Mouse (Mus musculus) CH12.LX (cell line): ENCODE measurements around the gene Cphx3. TPM values are rescaled to one million over a fixed set of nuclear protein-coding genes. Genes with fewer than 3 reads are reported as not detected.
"Not testable (repeated sequence)": the region's sequence is repeated elsewhere in the genome, so short reads cannot be mapped to it uniquely, and the experiment has no call there.

Experiments
- DNase-seq: peaks from one replicate; pipeline ENCODE4 v3.0.0-alpha.2; 2013; ENCODE audit errors: extremely low read depth
- H3K27ac ChIP-seq: 2 replicates; pipeline ENCODE4 v1.5.1; 2012; ENCODE audit warnings: low read depth, mild to moderate bottlenecking, control low read depth, moderate library complexity; ENCODE audit not compliant: insufficient read depth
- H3K27me3 ChIP-seq: replicated peaks from 2 replicates; pipeline ENCODE3; 2012; ENCODE audit warnings: inconsistent platforms
- H3K36me3 ChIP-seq, 2 experiments: replicated peaks in 1 of 2; 2 replicates each; pipeline versions ENCODE3 to v1.6.1; 2012; ENCODE audit warnings: inconsistent platforms in 1 of 2, low read length in 1 of 2, mild to moderate bottlenecking in 1 of 2, mixed read lengths in 1 of 2, moderate library complexity in 1 of 2; ENCODE audit not compliant: control insufficient read depth in 1 of 2, insufficient read depth in 1 of 2
- H3K4me1 ChIP-seq, 2 experiments: 2 replicates each; pipeline ENCODE4 v1.6.1; 2012; ENCODE audit warnings: inconsistent platforms in 1 of 2, moderate library complexity in 1 of 2; ENCODE audit not compliant: insufficient read depth in 2 of 2, control insufficient read depth in 1 of 2
- H3K4me2 ChIP-seq: 2 replicates; pipeline ENCODE4 v1.6.1; 2012; ENCODE audit warnings: low read depth, mild to moderate bottlenecking, control low read depth; ENCODE audit not compliant: poor library complexity, insufficient read depth, severe bottlenecking
- H3K4me3 ChIP-seq, 3 experiments: fragments of 150-350 bp in 1 of 3; sonication (generic) in 1 of 3; replicated peaks in 1 of 3; 2 replicates each; pipeline versions ENCODE3 to v1.5.1; 2011 to 2012; ENCODE audit warnings: low read depth in 2 of 3, low read length in 2 of 3, mild to moderate bottlenecking in 2 of 3, moderate library complexity in 2 of 3, control low read depth in 1 of 3, improper control_type of control experiment in 1 of 3, inconsistent platforms in 1 of 3, mixed read lengths in 1 of 3; ENCODE audit not compliant: poor library complexity in 1 of 3
- H3K79me2 ChIP-seq: replicated peaks from 2 replicates; pipeline ENCODE4 v1.6.1; 2012; ENCODE audit warnings: mild to moderate bottlenecking, moderate library complexity; ENCODE audit not compliant: control insufficient read depth, poor library complexity, insufficient read depth, severe bottlenecking; ENCODE audit errors: extremely low read depth
- H3K9ac ChIP-seq: 2 replicates; pipeline ENCODE4 v1.6.1; 2012; ENCODE audit warnings: low read depth, mild to moderate bottlenecking, control low read depth, moderate library complexity; ENCODE audit not compliant: insufficient read depth
- H3K9me3 ChIP-seq: replicated peaks from 2 replicates; pipeline ENCODE3; 2012; ENCODE audit warnings: low read length, inconsistent platforms, mixed read lengths
- dilution Hi-C: fragments of 300-500 bp; cut with MboI; formaldehyde crosslinking; loops from 2 replicates; pipeline ENCODE4 v1.14.3; 2020; ENCODE audit warnings: low sequenced_read_pairs; ENCODE audit not compliant: extremely low pct_unique_long_range_greater_than_20kb, extremely low pct_ligation_motif_present
- in situ Hi-C: fragments of 300-500 bp; cut with MboI; formaldehyde crosslinking; loops from 3 replicates; pipeline ENCODE4 v1.14.3; 2019; ENCODE audit warnings: low sequenced_read_pairs, low pct_ligation_motif_present, low pct_unique_long_range_greater_than_20kb, mixed read lengths
- polyA plus RNA-seq: library from polyadenylated mRNA; unstranded; fragments of >175 nt; gene quantifications from 2 replicates; pipeline ENCODE4 v1.2.1, GENCODE M21; 2012; ENCODE audit warnings: low read depth; ENCODE audit not compliant: insufficient read length
- total RNA-seq, 2 experiments: library from RNA; depleted of rRNA; stranded (reverse); fragments of 300-350 nt in 1 of 2; fragments of >200 nt in 1 of 2; gene quantifications; 2 replicates each; pipeline ENCODE4 v1.2.3; 2012 to 2014

Gene Cphx3
- total and polyA plus RNA-seq, 3 experiments, result not detected

DNA sequence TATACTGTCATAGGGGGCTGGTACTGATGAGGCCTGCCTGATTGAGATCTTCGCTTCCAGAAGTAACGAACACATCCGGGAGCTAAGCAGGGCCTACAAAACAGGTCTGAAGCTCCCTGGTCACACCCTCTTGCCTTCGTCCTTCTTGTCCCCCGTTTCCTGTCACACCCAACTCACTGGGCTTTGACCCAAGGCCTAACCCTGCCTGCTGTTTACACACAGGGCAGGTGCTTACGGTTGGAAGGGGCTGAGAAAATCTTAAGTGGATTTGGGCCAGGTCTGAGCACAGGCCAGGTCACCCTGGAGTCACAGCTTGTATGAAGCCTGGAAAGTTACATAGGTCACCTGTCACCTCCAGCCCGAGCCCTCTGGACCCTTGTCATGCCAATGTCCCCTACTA is 73.9 kb downstream of the Cphx3 start:
- H3K79me2 ChIP-seq, DNase-seq, H3K27me3 ChIP-seq, H3K36me3 ChIP-seq, H3K9ac ChIP-seq, dilution Hi-C loops, H3K4me3 ChIP-seq, H3K4me2 ChIP-seq, H3K4me1 ChIP-seq, in situ Hi-C loops, H3K9me3 ChIP-seq, H3K27ac ChIP-seq: not testable (repeated sequence)

DNA sequence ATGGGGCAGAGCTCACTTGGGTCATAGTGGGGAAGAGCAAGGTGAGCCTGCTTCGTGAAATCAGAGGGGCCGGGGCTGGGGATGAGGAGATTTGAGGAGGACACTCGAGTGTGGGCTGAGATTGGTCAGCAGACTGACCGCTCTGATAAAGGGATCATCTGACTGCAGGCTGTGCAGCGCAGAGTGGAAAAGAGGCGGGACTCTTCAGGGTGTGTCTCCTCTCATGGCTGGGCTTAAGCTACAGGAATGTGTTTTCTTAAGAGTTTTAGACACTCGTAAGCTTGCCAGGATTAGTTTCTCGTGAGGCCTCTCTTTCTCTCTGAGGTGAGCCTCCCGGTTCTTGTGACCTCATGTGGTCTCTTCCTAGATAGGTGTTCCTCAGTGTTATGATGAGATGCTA is 79.1 kb downstream of the Cphx3 start:
- H3K4me3 ChIP-seq, H3K4me1 ChIP-seq, H3K79me2 ChIP-seq, H3K4me2 ChIP-seq, DNase-seq, H3K27ac ChIP-seq, H3K27me3 ChIP-seq, in situ Hi-C loops, H3K9ac ChIP-seq, H3K9me3 ChIP-seq, dilution Hi-C loops, H3K36me3 ChIP-seq: not testable (repeated sequence)

DNA sequence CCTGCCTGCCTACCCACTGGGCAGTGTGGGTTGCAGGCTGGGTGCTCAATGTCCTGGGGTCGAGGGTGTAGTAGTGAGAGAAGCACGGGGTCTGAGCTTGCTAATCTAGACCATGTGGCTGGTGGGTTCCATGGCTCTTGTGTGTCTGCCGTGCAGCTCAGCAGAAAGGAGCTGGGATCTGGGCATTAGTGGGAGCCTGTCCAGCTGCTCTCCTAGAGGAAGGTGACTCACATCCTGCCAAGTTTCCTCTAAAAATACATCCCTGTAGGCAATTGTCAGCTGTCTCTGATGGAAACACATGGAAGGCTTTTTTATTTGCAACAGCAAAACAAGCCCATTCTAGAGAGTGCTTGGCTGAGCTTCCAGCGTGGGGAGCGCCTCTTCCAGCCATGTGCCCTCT is 80.3 kb downstream of the Cphx3 start:
- H3K27ac ChIP-seq, H3K4me1 ChIP-seq, H3K4me3 ChIP-seq, dilution Hi-C loops, H3K4me2 ChIP-seq, in situ Hi-C loops, H3K27me3 ChIP-seq, H3K36me3 ChIP-seq, DNase-seq, H3K79me2 ChIP-seq, H3K9me3 ChIP-seq, H3K9ac ChIP-seq: not testable (repeated sequence)

DNA sequence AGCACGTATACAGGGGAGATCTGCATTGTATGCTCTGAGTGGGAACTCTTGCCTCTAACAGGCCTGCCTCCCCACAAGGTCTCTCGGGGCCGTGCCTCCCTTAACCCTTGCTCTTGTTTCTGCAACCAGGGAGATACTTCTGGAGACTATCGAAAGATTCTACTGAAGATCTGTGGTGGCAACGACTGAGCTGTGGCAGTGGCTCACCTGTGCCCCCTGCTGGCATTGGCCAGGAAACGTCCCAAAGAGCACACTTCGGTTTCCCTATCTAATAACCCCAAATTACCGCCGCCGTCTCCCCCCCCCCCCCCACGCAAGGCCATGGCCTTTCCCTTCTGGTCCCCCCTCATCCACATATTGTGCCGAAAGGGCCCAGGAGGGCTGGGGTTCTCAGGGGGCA is 83.2 kb downstream of the Cphx3 start:
- H3K27me3 ChIP-seq, H3K4me2 ChIP-seq, H3K9me3 ChIP-seq, dilution Hi-C loops, H3K79me2 ChIP-seq, DNase-seq, H3K27ac ChIP-seq, H3K36me3 ChIP-seq, H3K9ac ChIP-seq, H3K4me1 ChIP-seq, in situ Hi-C loops, H3K4me3 ChIP-seq: not testable (repeated sequence)

DNA sequence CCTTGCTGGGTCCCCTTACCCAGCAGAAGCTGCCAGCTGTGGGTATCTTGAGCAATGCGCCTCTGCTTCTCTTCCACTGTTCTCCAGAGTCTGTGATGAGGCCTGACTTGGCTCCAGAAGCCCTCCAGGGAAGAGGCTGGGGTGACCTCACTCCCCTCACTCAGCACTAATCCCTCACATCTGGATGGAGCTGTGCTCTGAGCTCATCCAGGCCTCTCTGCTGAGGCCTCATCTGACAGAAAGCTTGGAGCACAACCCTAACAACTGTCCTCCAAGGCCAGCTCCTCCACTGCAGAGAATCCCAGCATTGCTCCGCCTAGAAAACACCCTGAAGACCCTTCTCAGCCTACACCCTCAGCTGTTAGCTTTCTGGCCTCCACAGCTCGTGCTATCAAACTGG is 91.9 kb downstream of the Cphx3 start:
- H3K27ac ChIP-seq, H3K4me1 ChIP-seq, in situ Hi-C loops, H3K4me3 ChIP-seq, dilution Hi-C loops, DNase-seq, H3K36me3 ChIP-seq, H3K27me3 ChIP-seq, H3K79me2 ChIP-seq, H3K9me3 ChIP-seq, H3K4me2 ChIP-seq, H3K9ac ChIP-seq: not testable (repeated sequence)

DNA sequence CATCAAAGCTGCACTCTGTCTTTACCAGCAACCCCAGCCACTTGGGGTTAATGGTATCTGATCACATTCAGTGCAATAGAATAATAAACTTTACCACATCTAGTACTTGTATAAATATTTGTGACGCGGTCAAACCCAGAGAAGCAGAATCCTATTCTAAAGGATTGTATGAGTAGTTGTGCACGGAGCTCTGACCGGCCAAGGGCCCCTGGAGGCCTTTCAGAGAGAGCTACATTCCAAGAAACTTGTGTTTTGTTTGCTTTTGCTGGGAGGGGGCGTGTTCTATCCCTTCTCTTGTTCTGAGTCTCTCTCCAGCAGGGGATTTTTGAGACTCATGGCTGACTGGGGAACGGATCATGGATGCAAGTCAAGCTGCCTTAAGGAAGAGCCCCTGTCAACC is 92.9 kb downstream of the Cphx3 start:
- H3K4me1 ChIP-seq, DNase-seq, H3K4me3 ChIP-seq, H3K9ac ChIP-seq, H3K4me2 ChIP-seq, H3K79me2 ChIP-seq, H3K36me3 ChIP-seq, H3K27ac ChIP-seq, dilution Hi-C loops, H3K27me3 ChIP-seq, in situ Hi-C loops, H3K9me3 ChIP-seq: not testable (repeated sequence)

DNA sequence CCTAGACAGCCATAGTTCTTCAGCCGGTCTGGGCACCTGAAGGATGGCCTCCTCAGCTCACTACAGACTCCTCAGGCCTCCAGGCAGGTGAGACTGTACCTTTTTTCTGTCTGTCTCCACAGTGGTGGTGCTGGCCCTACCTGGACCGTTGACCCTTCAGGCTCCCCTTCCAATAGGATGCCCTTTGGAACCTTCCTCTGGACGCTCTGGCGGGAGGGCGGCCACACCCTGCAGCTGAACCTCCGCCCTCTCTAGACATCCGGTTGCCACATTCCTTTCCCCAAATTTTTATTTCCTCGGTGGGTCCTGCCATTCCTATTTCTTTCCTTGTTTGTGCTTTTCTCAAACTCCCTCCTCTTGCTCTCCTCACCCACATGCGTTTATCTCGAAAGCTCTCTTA is 99.6 kb downstream of the Cphx3 start:
- in situ Hi-C loops, H3K79me2 ChIP-seq, H3K36me3 ChIP-seq, H3K4me1 ChIP-seq, H3K4me3 ChIP-seq, dilution Hi-C loops, H3K9ac ChIP-seq, DNase-seq, H3K27me3 ChIP-seq, H3K9me3 ChIP-seq, H3K4me2 ChIP-seq, H3K27ac ChIP-seq: not testable (repeated sequence)
